Mouse (Mus musculus) bone marrow macrophage, adult 2 months (primary cell): Measurements from ENCODE around the gene Bmpr2.

Experiments
- CTCF ChIP-seq: IDR thresholded peaks from 2 replicates; pipeline ENCODE4 v1.5.1; 2012; ENCODE audit warnings: low read depth, mild to moderate bottlenecking, low read length, moderate library complexity
- POLR2A ChIP-seq: IDR thresholded peaks from 2 replicates; pipeline ENCODE4 v1.6.1; 2012; ENCODE audit warnings: mild to moderate bottlenecking, low read depth, low read length, borderline replicate concordance

DNA sequence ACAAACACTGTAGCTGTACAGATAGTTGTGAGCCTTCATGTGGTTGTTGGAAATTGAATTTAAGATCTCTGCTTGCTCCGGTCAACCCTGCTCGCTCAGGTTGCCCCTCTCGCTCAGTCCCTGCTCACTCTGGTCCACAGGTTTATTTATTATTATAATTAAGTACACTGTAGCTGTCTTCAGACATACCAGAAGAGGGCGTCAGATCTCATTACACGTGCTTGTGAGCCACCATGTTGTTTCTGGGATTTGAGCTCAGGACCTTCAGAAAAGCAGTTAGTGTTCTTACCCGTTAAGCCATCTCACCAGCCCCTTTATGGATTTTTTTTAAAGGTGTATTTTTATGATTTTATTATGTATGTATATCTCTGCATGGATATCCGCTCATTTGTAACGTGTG lies 129.6 kb downstream of the Bmpr2 start:
- no peak for TF ChIP-seq POLR2A
- no peak for TF ChIP-seq CTCF
